Mouse (Mus musculus) skeletal muscle tissue, postnatal 0 days (tissue): ENCODE data around the gene Zdhhc9. TPM values are rescaled to one million over a fixed set of nuclear protein-coding genes. Genes with fewer than 3 reads are reported as not detected.

Experiments
- polyA plus RNA-seq: library from polyadenylated mRNA; unstranded; fragments of >200 nt; fragmentation: Nextera tagmentation; extraction: Ambion mirVana; gene quantifications from 2 replicates; pipeline ENCODE4 v1.2.1, GENCODE M21; 2015

The Zdhhc9 gene
- 1.8 and 2.3 TPM in 2 replicates for polyA plus RNA-seq

GRCm38 (mm10) chrX:48208519-48209185, at the start of gene Zdhhc9:
Zdhhc9 (minus strand) TSS chrX:48208878.

GRCm38 (mm10) chrX:48256468-48257007, 47.9 kb upstream of the Zdhhc9 start, which contains the start of gene Utp14a:
Utp14a (plus strand) TSS chrX:48256862.

GRCm38 (mm10) chrX:48146262-48146661, 62.4 kb downstream of the Zdhhc9 start, which contains the start of gene Sash3:
Sash3 (plus strand) TSS chrX:48146436.

Other genes starting within 250 kb of the Zdhhc9 start
- gene Apln, start 174.0 kb downstream of the Zdhhc9 start, polyA plus RNA-seq, result 8.3 and 13.6 TPM in 2 replicates
- 0.87 and 1.1 TPM in 2 replicates for gene Xpnpep2, start 100.2 kb downstream of the Zdhhc9 start, polyA plus RNA-seq
- gene Sash3, start 62.4 kb downstream of the Zdhhc9 start, polyA plus RNA-seq, result 1.7 and 2.5 TPM in 2 replicates
- 9.6 and 10.5 TPM in 2 replicates for gene Utp14a, start 48.0 kb upstream of the Zdhhc9 start, polyA plus RNA-seq
- gene Bcorl1, start 132.5 kb upstream of the Zdhhc9 start, polyA plus RNA-seq, result 3.4 and 3.7 TPM in 2 replicates